Mouse (Mus musculus) WW6 (cell line): ENCODE measurements at regions not wholly inside any gene's neighbourhood (a gene's known extent, or its start where the extent isn't known, plus 50 kb on each side); places are given as distances from the start of the nearest gene placed in this dataset.

Experiments
- DNase-seq: peaks from one replicate; pipeline ENCODE4 v3.0.0-alpha.2; 2013; ENCODE audit warnings: low read depth, low spot score

DNA sequence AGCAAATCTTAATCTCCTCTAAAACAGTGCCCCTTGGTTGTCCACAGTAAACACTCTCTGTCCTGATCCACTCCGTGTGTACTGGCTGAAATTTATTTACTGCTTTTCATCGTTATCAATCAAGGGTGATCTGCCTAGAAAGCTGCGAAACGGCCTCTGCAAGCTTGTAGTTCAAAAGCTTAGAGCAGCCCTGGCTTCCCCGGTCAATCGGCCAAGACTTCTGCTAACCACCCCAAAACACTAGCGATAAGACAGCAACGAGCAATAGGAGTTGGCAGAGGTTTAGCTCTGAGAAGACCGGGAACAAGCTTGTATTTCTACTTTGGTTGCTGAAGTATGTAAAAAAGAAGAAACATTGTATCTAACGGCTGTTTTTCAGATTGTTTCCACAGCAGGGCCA, 201.8 kb downstream of the Sptssa start:
- no peak for DNase-seq

- no peak for DNase-seq
These were observed 203.0 kb downstream of the Sptssa start for GRCm38 (mm10) chr12:54453343-54453742.

GRCm38 (mm10) chr12:54450369-54450768, 206.0 kb downstream of the Sptssa start:
- DNase-seq, result no peak

GRCm38 (mm10) chr12:54448221-54448620, 208.2 kb downstream of the Sptssa start:
- no peak for DNase-seq

DNA sequence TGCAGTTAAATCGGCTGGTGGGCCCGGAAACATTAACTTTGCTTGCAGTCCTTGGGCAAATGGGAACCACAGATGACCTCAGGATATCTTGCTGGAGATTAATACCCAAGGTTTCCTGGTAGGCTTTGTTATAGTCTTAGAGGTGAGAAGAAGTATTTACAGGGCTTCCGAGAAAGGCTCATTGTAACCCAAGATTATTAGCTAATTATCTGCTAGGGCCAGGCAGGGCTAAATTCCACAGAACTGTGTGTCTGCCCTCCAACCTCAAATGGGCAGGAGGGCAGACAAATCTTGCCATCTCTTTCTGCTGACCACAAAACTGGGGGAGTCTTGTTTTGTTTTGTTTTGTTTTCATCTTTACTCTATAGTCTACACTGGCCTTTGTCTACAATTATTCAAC, 209.0 kb downstream of the Sptssa start:
- no peak for DNase-seq

- no peak for DNase-seq
These were observed 210.0 kb downstream of the Sptssa start for GRCm38 (mm10) chr12:54446356-54446755.

DNA sequence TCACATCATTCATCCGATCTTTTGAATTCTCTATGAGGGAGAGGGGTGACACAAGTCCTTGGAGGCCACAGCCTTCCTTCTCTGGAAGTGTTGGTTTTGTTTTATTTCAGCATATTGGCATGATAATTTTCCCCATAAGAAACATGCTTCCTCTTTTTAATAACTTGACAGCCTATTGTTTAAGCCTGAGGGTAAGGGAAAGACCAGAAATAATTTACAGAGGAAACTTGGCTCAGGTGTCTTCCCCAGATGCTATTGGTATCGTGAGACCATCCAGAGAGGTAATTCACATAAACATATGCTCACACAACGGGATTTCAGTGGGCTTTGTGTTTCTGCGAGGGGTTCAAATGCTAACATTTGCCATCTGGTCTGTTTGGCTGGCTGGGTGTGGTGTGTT, 212.0 kb downstream of the Sptssa start:
- no peak for DNase-seq

DNA sequence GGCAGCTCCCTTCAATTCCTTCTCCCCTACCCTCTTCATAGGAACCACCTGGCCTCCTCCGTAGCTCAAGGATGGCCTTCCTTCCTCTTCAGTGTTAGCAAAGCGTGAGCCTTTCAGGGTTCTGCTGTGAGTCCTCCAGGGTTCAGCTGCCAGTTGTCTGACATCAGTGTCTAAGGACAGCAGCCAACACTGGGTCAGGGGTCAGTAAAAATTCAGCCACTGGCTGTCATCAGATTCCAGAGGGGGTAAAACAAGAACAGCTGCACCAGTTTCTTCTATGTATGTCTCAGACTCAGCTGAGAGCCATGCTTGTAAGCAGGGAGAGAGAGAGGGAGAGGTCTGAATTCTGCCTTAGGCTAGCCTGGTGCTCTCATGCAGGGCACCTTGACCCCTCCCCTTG, 213.1 kb downstream of the Sptssa start:
- DNase-seq, result no peak

DNA sequence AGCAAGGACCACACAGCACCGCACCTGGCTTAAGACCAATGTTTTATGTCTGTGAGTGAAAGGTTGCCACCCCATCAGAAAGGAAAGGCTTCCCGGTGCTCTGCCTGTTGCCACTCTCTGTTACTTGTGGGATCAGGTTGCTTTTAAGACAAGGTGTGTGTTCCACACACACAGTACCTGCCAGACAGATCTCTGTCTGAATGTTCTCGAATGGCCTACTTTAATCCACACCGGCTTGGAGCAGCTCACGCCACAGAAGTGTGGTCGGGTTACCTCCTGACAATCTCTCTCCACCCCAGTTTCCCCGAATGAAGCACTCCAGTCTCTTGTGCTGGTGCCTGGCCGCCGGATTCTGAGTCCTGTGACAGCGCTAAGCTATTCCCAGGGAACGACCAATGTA, 214.0 kb downstream of the Sptssa start:
- DNase-seq, result no peak

GRCm38 (mm10) chr12:54440851-54441593, 215.4 kb downstream of the Sptssa start:
- DNase-seq, result no peak

DNA sequence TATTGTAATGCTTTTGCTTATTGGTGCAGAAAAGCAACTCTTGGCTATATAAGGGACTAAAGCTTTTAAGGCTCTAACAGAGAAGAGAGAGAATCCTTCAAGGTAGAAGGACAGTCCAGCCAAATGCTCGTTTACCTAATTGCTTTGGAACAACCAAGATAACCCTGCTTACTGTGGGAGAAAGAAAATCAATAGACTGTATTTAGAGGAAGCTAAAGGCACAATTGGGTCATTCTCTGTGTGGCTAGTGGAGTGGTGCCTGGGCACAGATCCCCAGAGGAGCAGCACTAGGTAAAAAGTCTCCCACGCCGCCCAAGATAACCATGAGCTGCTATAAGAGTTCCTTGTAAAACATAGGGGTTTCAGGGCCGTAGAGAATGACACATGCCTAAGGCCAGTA, 217.6 kb downstream of the Sptssa start:
- DNase-seq, result no peak

DNA sequence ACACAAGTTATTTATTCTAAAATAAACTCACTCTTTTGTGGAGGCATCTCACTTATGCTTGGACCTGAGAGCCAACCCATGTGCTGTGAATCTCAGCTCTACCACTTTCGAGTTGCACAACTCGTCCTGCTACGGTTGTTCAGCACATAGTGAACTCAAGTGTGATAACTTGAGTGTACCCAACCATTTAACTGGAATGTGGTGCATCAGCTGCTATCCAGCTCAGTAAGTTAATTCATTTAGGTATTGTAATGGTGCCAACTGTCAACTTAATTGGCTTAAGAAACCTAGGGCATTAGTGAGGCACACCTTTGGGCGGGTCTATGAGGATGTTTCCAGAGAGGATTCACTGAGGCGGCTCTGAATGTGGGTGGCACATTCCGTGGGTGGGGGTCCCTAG, 221.6 kb upstream of the Egln3 start:
- no peak for DNase-seq

GRCm38 (mm10) chr12:54414829-54415228, 211.2 kb upstream of the Egln3 start:
- no peak for DNase-seq

- no peak for DNase-seq
These were observed 210.5 kb upstream of the Egln3 start for GRCm38 (mm10) chr12:54414201-54414600.

GRCm38 (mm10) chr12:54410038-54410605, 206.5 kb upstream of the Egln3 start:
- no peak for DNase-seq

- DNase-seq, result no peak
These were observed 205.2 kb upstream of the Egln3 start for GRCm38 (mm10) chr12:54408906-54409305.

DNA sequence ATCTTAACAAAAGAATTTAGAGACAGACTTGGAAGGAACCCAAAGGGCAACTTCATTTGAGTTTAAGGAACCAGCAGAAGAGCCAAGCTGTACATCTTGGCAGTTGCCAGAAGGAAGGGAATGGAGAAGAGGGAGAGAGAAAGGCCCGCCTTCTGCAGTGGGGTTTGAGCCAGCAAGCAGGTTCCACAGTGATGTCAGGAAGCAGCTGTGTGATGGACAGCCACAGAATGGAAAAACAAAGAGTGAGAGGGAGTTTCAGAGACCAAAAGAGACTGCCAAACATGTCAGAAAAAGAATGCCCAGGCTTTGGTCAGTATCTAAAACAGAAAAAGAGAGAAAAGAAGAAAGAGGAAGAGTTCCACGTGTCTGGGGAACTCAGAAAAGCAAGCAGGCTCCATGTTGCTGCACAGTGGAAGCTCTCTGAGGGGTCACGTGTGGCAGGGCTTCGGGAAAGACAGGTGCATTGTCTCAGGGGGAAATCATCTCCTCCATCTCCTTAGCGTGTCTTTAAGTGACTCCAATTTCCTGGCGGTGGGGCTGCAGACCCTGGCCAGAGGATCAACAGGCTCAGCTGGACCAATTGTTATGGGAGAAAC, 203.7 kb upstream of the Egln3 start:
- DNase-seq, result no peak

GRCm38 (mm10) chr12:54405066-54405465, 201.4 kb upstream of the Egln3 start:
- DNase-seq, result no peak

DNA sequence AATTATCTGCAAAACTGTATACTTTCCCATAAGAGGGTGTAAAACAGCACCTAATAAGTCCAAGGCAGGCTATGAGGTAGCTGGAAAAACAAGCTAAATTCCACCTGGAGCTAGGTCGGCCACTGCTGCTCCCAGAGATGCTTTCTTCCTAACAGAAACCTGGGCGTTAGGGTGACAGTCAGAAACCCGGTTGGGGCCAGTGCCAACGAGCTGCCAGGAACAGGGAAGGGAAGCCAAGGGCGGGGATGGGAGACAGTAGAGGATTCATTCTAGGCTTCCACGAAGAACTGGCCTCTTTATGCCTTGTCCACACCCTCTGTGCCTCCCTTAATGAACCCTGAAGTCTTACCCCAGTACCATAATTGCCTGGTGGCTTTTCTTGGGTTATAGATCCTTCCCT, 198.9 kb upstream of the Egln3 start:
- no peak for DNase-seq

DNA sequence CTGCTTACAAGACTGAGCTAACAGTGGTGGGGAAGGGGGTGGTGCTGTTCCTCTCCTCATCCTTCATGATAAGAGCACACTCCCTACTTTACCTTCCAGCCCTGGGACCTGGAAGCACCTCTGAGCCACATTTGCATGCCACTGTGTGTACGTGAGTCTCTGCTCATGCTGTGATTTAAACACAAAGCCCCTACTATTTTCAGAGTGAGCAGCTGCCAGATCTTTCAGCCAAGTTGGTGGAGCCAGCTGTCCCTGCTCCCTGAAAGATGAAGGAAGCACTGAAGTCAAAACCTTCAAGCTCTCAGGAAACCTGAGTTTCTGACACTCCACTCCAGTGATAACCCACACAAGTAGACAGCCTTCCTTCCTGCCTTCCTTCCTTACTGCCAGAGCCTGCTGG, 198.0 kb upstream of the Egln3 start:
- no peak for DNase-seq

- DNase-seq, result no peak
These were observed 196.4 kb upstream of the Egln3 start for GRCm38 (mm10) chr12:54400084-54400483.

- DNase-seq, result no peak
These were observed 194.4 kb upstream of the Egln3 start for GRCm38 (mm10) chr12:54398080-54398479.

DNA sequence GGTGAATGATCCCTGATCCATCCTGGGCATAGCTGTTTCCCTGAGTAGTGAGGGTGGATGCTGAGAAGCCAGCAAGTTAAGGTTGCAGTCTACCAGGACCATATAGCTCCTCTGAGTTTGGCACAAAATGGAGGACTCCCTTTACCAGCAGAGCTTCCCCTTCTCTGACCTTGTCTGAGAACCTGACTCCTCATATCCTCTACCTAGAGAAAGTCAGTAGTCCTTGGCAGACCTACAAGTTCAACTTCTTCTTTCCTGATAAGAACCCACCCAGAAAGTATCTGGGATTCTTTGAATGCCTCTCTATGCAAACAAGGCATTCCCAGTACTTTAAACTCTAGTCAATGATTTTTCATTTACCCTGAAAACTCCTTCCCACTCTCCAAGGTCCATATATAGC, 193.3 kb upstream of the Egln3 start:
- no peak for DNase-seq
